Mouse (Mus musculus) lung, postnatal 25 days (tissue): Measurements from ENCODE around the gene Ppara.

Experiments
- DNase-seq: peaks from one replicate; pipeline ENCODE4 v3.0.0; 2022; ENCODE audit warnings: low spot score

Gene Ppara

GRCm38 (mm10) chr15:85728224-85728623 lies 6.6 kb upstream of the Ppara start:
- no peak for DNase-seq

DNA sequence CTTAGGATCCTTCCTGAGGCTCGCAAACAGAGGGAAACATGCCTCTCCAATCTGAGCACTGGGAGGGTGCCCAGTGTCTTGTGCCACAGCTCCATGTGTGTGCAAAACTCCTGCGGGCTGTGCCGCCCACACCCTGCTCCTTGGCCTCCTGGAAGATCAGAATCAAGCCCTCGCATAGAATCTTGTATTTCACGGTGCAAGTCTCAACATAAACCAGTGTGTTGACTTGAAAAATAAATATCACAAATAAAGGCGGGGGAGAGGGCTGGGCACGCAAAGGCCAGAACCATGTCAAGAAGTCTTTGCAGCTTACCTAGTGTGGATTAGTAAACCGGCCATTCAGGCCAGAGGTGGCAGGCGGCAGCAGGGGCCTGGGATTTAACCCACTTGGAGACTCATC lies 5.5 kb upstream of the Ppara start:
- no peak for DNase-seq

- DNase-seq, result no peak
Measured at GRCm38 (mm10) chr15:85730027-85730426, 4.8 kb upstream of the Ppara start.

- DNase-seq, result no peak
Measured at GRCm38 (mm10) chr15:85731885-85732603, 2.7 kb upstream of the Ppara start.

- no peak for DNase-seq
Measured at GRCm38 (mm10) chr15:85732604-85732968, 2.2 kb upstream of the Ppara start.

- DNase-seq, result no peak
Measured at GRCm38 (mm10) chr15:85733686-85734085, 1.1 kb upstream of the Ppara start.

- DNase-seq, result no peak
Measured at GRCm38 (mm10) chr15:85734148-85734547, 635 bp upstream of the Ppara start.

- peak; percentile 95 for DNase-seq
Measured at GRCm38 (mm10) chr15:85735063-85735835, 466 bp downstream of the Ppara start.

- DNase-seq, result no peak
Measured at GRCm38 (mm10) chr15:85735836-85736190, 1.0 kb downstream of the Ppara start.

- no peak for DNase-seq
Measured at GRCm38 (mm10) chr15:85736506-85736905, 1.7 kb downstream of the Ppara start.

GRCm38 (mm10) chr15:85738416-85738815 lies 3.6 kb downstream of the Ppara start:
- DNase-seq, result no peak

DNA sequence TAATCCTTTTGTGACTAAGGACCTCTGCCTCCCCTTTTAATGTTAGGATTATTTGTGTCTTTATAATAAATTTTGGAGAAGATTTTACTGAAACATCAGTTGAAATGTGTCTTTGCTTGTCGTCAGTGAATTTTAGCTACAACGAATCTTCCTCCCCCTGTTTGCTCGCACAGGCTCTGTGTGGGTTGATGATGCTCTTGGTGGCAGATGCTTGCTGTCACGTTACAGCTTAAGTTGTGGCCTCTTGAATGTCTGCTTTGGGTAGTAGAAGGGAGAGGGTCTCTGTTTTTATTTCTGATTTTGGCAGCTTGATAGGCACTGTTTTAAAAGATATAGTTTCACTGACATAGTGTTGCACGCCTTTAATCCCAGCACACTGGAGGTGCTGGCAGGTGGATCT lies 4.2 kb downstream of the Ppara start:
- no peak for DNase-seq

DNA sequence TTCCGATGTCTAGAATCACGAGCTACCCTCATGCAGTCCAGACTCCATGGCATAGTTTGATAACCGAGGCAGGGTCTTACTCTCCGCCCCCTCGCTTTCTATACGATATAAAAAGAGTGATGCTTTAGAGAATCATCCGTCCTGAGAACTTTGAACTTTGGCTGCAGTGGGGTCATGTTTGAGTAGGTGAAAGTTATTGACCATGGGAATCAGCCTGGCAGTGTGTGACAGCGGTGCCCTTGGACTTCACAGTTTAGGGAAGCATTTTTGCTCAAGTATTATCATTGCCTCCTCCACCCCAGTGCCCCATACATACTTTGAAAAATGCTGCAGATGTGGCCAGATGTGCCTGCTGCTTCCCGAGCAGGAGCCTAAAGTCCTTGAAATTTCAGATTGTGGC lies 7.8 kb downstream of the Ppara start:
- no peak for DNase-seq

DNA sequence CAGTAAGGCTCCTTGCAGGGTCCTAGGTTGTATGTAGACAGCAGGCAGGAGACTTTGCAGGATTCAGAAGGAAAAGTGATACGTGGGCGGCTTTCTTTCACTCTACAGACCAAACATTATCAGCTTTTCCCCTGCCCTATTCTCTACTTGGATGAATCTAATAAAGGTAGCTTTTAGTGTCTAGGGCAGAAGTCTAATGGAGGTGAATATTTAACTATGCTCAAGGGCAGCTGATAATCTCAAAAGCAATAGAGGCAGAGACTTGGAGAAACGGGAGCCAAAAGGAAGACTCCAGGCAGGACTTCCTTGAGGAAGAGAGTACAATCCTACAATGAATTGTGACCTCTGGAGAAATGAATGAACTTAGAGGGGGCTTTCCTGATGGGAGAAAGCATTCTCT lies 9.2 kb downstream of the Ppara start:
- DNase-seq, result no peak

DNA sequence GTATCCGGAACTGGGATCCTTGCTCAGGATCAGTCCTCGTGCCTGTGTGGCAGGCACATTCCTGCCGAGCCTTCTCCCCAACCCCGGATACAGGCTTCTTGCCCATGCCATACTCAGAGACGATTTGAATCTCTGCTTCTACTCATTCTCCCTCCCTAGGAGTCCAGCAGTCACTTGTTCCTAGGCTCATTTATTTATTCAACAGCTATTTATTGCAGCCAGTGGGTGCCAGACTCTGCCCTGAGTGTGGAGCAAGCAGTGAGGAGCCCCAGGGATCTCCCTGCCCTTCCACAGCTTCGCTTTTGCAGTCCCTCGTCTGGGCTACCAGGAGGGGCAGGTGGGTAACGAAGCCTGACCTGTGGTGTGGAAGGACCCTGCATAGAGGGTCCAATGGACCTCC lies 11.4 kb downstream of the Ppara start:
- no peak for DNase-seq

DNA sequence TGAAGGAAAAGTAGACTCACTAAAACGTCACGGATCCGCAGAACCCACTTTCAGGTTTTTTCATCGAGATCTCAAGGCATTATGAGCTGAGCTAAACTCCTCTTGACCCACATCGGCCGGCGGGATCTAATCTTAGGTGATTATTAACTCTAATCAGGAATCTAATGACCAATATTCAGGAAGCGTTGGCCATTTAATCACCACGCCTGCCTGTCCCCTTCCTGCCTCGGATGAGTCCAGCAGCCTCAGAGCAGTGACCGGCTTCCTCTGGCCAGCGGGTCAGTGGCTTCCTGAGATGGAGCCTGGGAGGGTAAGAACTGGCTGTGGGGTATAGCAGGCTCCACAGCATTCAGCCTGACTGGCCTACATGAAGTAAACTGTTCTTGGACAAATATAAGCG lies 11.9 kb downstream of the Ppara start:
- DNase-seq, result no peak

DNA sequence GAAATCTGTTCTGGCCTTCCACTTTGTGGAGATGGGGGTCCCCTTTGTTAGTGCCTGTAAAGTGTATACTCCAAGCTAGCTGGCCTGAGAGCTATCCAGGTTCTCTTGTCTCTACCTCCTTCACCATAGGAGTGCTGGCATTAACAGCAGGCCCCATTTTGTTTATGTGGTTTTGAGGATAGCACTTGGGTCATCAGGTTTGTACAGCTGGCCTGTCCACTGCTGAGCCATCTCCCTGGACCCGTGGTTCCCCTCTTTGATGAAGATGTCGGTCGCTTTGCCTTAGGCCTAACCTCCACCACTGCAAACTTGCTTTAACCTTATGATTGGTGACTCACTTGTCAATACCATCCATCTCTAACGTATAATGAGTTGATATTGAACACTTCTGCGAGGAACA lies 13.2 kb downstream of the Ppara start:
- no peak for DNase-seq

DNA sequence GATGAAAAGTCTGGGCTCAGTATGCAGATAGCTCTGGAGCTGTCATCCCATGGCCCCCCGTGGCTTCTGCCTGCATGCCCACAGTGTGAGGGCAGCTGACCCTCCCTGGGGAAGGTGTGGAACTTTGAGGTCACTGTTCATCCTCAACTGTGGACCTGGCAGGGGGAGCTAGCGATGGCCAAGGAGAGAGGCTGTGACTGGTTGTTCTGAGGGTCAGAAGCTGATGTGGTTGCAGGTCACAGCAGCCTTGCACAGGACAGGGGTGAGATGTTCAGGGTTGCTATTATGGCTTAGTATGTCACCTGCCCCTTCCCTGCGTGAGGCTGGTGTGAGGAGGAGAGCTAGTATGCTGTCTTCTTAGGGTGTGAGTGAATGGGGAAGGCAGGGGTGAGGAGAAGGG lies 13.7 kb downstream of the Ppara start:
- DNase-seq, result no peak

DNA sequence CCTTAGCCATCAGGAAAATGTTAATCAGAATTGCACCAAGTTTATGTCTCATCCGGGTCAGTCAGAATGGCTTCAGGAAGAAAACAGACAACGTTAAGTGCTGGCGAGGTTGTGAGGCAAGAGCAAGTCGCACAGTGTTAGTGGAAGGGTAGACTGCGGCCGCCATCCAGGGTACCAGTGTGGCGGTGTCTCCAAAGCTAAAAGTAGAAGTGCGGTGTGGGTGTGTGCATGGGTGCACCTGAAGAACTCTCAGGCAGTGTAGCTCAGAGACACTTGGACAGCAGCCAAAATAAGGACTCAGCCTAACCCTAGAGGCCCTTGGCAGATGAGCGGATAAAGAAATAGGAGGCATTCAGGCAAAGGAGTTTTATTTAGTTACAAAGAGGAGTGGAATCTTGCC lies 14.4 kb downstream of the Ppara start:
- DNase-seq, result no peak

DNA sequence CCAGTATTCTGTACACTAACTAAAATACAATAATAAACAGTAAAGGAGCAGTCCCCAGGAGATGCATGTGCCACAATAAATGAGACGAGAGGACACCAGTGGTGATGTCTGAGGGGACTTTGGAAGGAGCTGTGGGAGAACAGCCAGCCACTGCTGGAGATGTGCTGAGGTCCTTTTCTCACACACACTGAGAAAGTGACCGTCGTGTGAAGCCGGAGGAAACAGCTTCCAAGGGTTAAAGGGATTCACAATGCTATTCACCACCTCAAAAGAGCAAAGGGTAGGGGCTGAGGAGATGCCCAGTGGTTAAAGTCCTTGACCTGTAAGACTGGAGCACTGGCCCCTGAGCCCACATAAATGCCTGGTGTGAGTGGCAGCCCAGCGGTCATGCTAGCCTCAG lies 15.3 kb downstream of the Ppara start:
- no peak for DNase-seq

DNA sequence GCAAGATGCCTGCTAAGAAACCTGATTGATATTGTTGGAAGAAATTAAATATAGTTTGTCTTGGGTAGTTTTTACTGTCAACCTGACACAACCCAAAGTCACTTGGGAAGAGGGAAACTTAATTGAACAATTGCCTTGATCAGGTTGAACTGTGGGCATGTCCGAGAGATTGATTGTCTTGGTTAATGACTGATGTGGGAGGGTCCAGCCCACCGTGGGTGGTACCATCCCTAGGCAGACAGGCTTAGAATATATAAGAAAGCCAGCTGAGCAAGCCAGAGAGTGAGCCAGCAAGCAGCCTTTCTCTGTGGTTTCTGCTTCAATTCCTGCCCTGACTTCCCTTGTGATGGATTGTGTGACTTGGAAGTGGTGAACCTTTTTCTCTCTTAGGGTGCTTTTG lies 17.9 kb downstream of the Ppara start:
- DNase-seq, result no peak

- no peak for DNase-seq
Measured at GRCm38 (mm10) chr15:85754033-85754650, 19.4 kb downstream of the Ppara start.

- DNase-seq, result no peak
Measured at GRCm38 (mm10) chr15:85755214-85755613, 20.4 kb downstream of the Ppara start.
